Mouse (Mus musculus) 3T3-L1 (cell line): Measurements from ENCODE around the gene Rnf220.

Experiments
- DNase-seq: peaks from one replicate; pipeline ENCODE4 v3.0.0-alpha.2; 2015; ENCODE audit warnings: low read depth, low spot score

The Rnf220 gene

GRCm38 (mm10) chr4:117303581-117304238 lies 193.1 kb downstream of the Rnf220 start:
- DNase-seq: no peak

- no peak for DNase-seq
Observed at GRCm38 (mm10) chr4:117302027-117302806, 194.6 kb downstream of the Rnf220 start.

- no peak for DNase-seq
Observed at GRCm38 (mm10) chr4:117299921-117300320, 196.9 kb downstream of the Rnf220 start.

- no peak for DNase-seq
Observed at GRCm38 (mm10) chr4:117297819-117298218, 199.0 kb downstream of the Rnf220 start.

GRCm38 (mm10) chr4:117296849-117297593 lies 199.8 kb downstream of the Rnf220 start:
- no peak for DNase-seq

- no peak for DNase-seq
Observed at GRCm38 (mm10) chr4:117291696-117292095, 205.2 kb downstream of the Rnf220 start.

- peak; percentile 79 for DNase-seq
Observed at GRCm38 (mm10) chr4:117288927-117289801, 207.7 kb downstream of the Rnf220 start.

GRCm38 (mm10) chr4:117288277-117288926 lies 208.4 kb downstream of the Rnf220 start:
- DNase-seq: peak; percentile 35

- DNase-seq: no peak
Observed at GRCm38 (mm10) chr4:117284363-117284762, 212.5 kb downstream of the Rnf220 start.

GRCm38 (mm10) chr4:117283271-117284191 lies 213.3 kb downstream of the Rnf220 start:
- no peak for DNase-seq

- no peak for DNase-seq
Observed at GRCm38 (mm10) chr4:117281090-117281845, 215.6 kb downstream of the Rnf220 start.

GRCm38 (mm10) chr4:117280397-117280930 lies 216.4 kb downstream of the Rnf220 start:
- no peak for DNase-seq

GRCm38 (mm10) chr4:117279253-117279642 lies 217.6 kb downstream of the Rnf220 start:
- no peak for DNase-seq

- no peak for DNase-seq
Observed at GRCm38 (mm10) chr4:117278381-117279252, 218.2 kb downstream of the Rnf220 start.

GRCm38 (mm10) chr4:117277687-117278086 lies 219.2 kb downstream of the Rnf220 start:
- DNase-seq: no peak

GRCm38 (mm10) chr4:117277021-117277420 lies 219.8 kb downstream of the Rnf220 start:
- no peak for DNase-seq

GRCm38 (mm10) chr4:117276281-117276711 lies 220.6 kb downstream of the Rnf220 start:
- no peak for DNase-seq

- DNase-seq: no peak
Observed at GRCm38 (mm10) chr4:117274720-117275119, 222.1 kb downstream of the Rnf220 start.
